ENCODE assay signal across 8 mouse cellular contexts in the genomic region with DNA sequence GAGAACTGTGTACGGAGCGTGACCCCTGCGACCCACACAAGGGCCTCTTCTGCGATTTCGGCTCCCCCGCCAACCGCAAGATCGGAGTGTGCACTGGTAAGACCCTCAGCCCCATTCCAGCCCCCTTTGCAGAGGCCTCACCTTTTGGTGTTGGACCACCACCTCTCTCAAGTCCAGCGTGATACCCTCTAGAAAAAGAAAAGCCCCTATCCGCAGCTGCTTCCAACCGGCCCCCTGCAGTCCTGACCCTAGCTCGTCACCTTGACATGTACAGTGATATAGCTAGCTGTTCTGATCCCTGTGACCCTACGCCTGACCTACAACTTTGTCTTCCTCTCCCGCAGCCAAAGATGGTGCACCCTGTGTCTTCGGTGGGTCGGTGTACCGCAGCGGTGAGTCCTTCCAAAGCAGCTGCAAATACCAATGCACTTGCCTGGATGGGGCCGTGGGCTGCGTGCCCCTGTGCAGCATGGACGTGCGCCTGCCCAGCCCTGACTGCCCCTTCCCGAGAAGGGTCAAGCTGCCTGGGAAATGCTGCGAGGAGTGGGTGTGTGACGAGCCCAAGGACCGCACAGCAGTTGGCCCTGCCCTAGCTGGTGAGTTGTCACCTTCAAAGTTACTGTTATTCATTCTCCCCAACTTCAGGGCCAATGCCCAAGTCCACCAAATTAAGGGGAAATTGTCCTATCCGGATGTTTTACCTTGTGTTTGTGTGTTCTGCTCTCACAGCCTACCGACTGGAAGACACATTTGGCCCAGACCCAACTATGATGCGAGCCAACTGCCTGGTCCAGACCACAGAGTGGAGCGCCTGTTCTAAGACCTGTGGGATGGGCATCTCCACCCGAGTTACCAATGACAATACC. TPM values are rescaled to one million over a fixed set of nuclear protein-coding genes. Genes with fewer than 3 reads are reported as not detected.
A peak's percentile ranks its signal among the peaks of the same experiment; 100 is the strongest.
DNase-seq lines count a peak whose midpoint lies in the region; ATAC-seq and TF ChIP-seq lines count a peak whose summit lies in the region.

No protein-coding gene starts in this region.

- peak; percentile 4 for ATAC-seq in Patski
- ATAC-seq in forebrain, embryonic 11.5 days (replicated peaks; ENCODE audit: low FRiP score), result peak; percentile 44; the same call in 1 of the 2 replicates
- ATAC-seq in limb, embryonic 13.5 days (ENCODE audit: low FRiP score, low read depth), result 0 out of 2 replicates have a peak, but pooled peaks have one; percentile 10

- POLR2A ChIA-PET in Patski (lab: Charles Lee), result interaction anchor here (0.9 to 1.4 kb wide), 2 partner anchors 24 to 134 kb away, joined by 3 read pairs; no protein-coding TSS in a partner anchor

- no peaks in the 10 kb centered on the region for H3K9me3 ChIP-seq in forebrain, embryonic 11.5 days (ENCODE audit: control insufficient read depth, low read length)
- no peaks in the 10 kb centered on the region for H3K9me3 ChIP-seq in limb, embryonic 13.5 days

- 0 out of 2 replicates have a peak overlapping the region, but pooled peaks have one; percentile 31 for H3K27ac ChIP-seq in forebrain, embryonic 11.5 days (ENCODE audit: low read depth, low read length)
- peak overlapping the region; percentile 92 for H3K27ac ChIP-seq in limb, embryonic 13.5 days

- no peak for TF ChIP-seq POLR2A in myocyte (IDR thresholded peaks at IDR 0.05; ENCODE audit: insufficient read length, low read depth)

- H3K4me2 ChIP-seq in forebrain, embryonic 11.5 days (ENCODE audit: low read depth, low read length, severe bottlenecking), result peak overlapping the region; percentile 65
- peak overlapping the region; percentile 74 for H3K4me2 ChIP-seq in limb, embryonic 13.5 days (replicated peaks)
- H3K4me2 ChIP-seq in myocyte (ENCODE audit: low read depth), result peak overlapping the region; percentile 59

- CTCF ChIA-PET in Patski (lab: Charles Lee), result interaction anchor here (1.0 to 2.5 kb wide), 4 partner anchors 9 to 214 kb away, joined by 3 to 9 read pairs (median 4); no protein-coding TSS in a partner anchor

- peak overlapping the region; percentile 50 for H3K4me3 ChIP-seq in forebrain, embryonic 11.5 days (ENCODE audit: low read depth, low read length)
- H3K4me3 ChIP-seq in limb, embryonic 13.5 days, result peak overlapping the region; percentile 73
- H3K4me3 ChIP-seq in myocyte, result peak overlapping the region; percentile 44

- H3K36me3 ChIP-seq in forebrain, embryonic 11.5 days (ENCODE audit: control insufficient read depth, insufficient read depth, low read length), result no peaks in the 10 kb centered on the region
- no peaks in the 10 kb centered on the region for H3K36me3 ChIP-seq in limb, embryonic 13.5 days
- H3K36me3 ChIP-seq in myocyte (ENCODE audit: control insufficient read depth, insufficient read depth), result no peaks in the 10 kb centered on the region

- in situ Hi-C loops in Patski (cut with MboI; ENCODE audit: low pct_unique_long_range_greater_than_20kb), result no loop called here

- H3ac ChIP-seq in myocyte (ENCODE audit: control insufficient read depth, insufficient read length), result peak overlapping the region; percentile 11

- 17% methylated on average over 31 of the region's 31 CpGs for WGBS in forebrain, embryonic 11.5 days
- WGBS in limb, embryonic 13.5 days, result 21% methylated on average over 31 of the region's 31 CpGs

- H3K9ac ChIP-seq in forebrain, embryonic 11.5 days (ENCODE audit: low read length), result peak overlapping the region; percentile 51
- peak overlapping the region; percentile 84 for H3K9ac ChIP-seq in limb, embryonic 13.5 days

- DNase-seq in adrenal gland, adult 8-10 months, result peak; percentile 12
- DNase-seq in adrenal gland, postnatal 4 days (ENCODE audit: low spot score in 2 of 2), result no peak
- DNase-seq in Patski (ENCODE audit: low read depth, low spot score), result no peak
- peak; percentile 59 for DNase-seq in forebrain, embryonic 11.5 days (ENCODE audit: low spot score)
- peak; percentile 77 for DNase-seq in heart, postnatal 4 days
- DNase-seq in frontal cortex, postnatal 14 days (ENCODE audit: low spot score in 2 of 2), result no peak

- TF ChIP-seq CTCF in Patski (IDR thresholded peaks at IDR 0.05), result no peak

- no peaks in the 10 kb centered on the region; the same call in 1 of the 2 replicates for H3K4me1 ChIP-seq in forebrain, embryonic 11.5 days (replicated peaks; ENCODE audit: control insufficient read depth, insufficient read depth, low read length)
- peaks cover 55% of the 10 kb centered on the region for H3K4me1 ChIP-seq in limb, embryonic 13.5 days

- H3K79me2 ChIP-seq in myocyte (ENCODE audit: control insufficient read depth, insufficient read depth), result no peaks in the 10 kb centered on the region

- H3K27me3 ChIP-seq in Patski (no peaks in the 10 kb centered on the region), myocyte (ENCODE audit: control insufficient read depth, insufficient read depth, insufficient read length) (no peaks in the 10 kb centered on the region)
- no peaks in the 10 kb centered on the region for H3K27me3 ChIP-seq in forebrain, embryonic 11.5 days (ENCODE audit: control insufficient read depth, insufficient read depth, low read length)
- H3K27me3 ChIP-seq in limb, embryonic 13.5 days, result no peaks in the 10 kb centered on the region

TF ChIP-seq in myocyte, 11 proteins besides CTCF, POLR2A, EP300 and RAD21:
- peak in 1 of 3 experiments; percentile 16 for TF ChIP-seq MYOG (IDR thresholded peaks at IDR 0.05; ENCODE audit: control insufficient read depth in 1 of 3, insufficient read depth in 1 of 3, insufficient read length in 2 of 3, low read depth in 2 of 3)
- TF ChIP-seq REST (IDR thresholded peaks at IDR 0.05; ENCODE audit: insufficient read depth, insufficient read length), result no peak

RNA-seq across cellular contexts. Expression of a gene that starts 1.0 kb away (rescaled TPM):
- 100 to 1,000 TPM in 1 of 4 experiments, 10 to 100 TPM in 3; 82.1 to 126 (median 92.0) TPM for total RNA-seq in adrenal gland, adult 8-10 months (2022)
- total RNA-seq in adrenal gland, postnatal 4 days (2021), result 10 to 100 TPM; 20.8 to 24.8 TPM
- polyA plus RNA-seq in Patski (2021) (124 TPM), myocyte (2012; fragmentation: generic; extraction: Trizol) (7.2 TPM)
- polyA plus RNA-seq in forebrain, embryonic 11.5 days (2014; fragmentation: Nextera tagmentation; extraction: Ambion mirVana), result 4.2 and 4.3 TPM in 2 replicates
- 100 to 1,000 TPM; 160 to 233 TPM for total RNA-seq in heart, postnatal 4 days (2021)
- polyA plus RNA-seq in limb, embryonic 13.5 days (2015; fragmentation: Nextera tagmentation; extraction: Ambion mirVana), result 15.9 and 17.1 TPM in 2 replicates

Comparison
In these comparisons a context has a peak if more than half of its experiments do, and no peak if none do; other contexts are left out.
1. DNase-seq: peak in adrenal gland, adult 8-10 months (single experiment), forebrain, embryonic 11.5 days (single experiment) and heart, postnatal 4 days (single experiment); none in adrenal gland, postnatal 4 days (0 of 2), Patski (single experiment) and frontal cortex, postnatal 14 days (0 of 2).
2. Peak in every context shown above with its lines, with median percentiles within 50 percentile points of each other: ATAC-seq, H3K4me2 ChIP-seq and H3K4me3 ChIP-seq.